Mouse (Mus musculus) lung, postnatal 0 days (tissue): ENCODE results near the gene Tpcn2.

ENCODE experiments used
- CTCF ChIP-seq: IDR thresholded peaks from 2 replicates; pipeline ENCODE4 v1.5.1; 2016; ENCODE audit warnings: antibody characterized with exemption, mild to moderate bottlenecking
- EP300 ChIP-seq: IDR thresholded peaks from 2 replicates; pipeline ENCODE4 v1.6.1; 2016; ENCODE audit warnings: antibody characterized with exemption, mild to moderate bottlenecking, control low read depth

- no peak for TF ChIP-seq EP300
- TF ChIP-seq CTCF, result no peak
Observed at GRCm38 (mm10) chr7:145248911-145249310, 34.9 kb downstream of the Tpcn2 start.
